Mouse (Mus musculus) kidney, adult 2 months (tissue): ENCODE measurements around the gene Dnah5.

ENCODE experiments used
- CTCF ChIP-seq: fragments of 200-500 bp; conservative IDR thresholded peaks from 2 replicates; pipeline ENCODE4 v1.5.1; 2011; ENCODE audit warnings: low read depth, mild to moderate bottlenecking, control low read depth, low read length, moderate library complexity, mixed read lengths; ENCODE audit not compliant: insufficient read depth, insufficient read length
- POLR2A ChIP-seq: fragments of 200-500 bp; IDR thresholded peaks from one replicate; pipeline ENCODE4 v1.6.1; 2011; ENCODE audit warnings: low read depth, low read length, control low read depth

DNA sequence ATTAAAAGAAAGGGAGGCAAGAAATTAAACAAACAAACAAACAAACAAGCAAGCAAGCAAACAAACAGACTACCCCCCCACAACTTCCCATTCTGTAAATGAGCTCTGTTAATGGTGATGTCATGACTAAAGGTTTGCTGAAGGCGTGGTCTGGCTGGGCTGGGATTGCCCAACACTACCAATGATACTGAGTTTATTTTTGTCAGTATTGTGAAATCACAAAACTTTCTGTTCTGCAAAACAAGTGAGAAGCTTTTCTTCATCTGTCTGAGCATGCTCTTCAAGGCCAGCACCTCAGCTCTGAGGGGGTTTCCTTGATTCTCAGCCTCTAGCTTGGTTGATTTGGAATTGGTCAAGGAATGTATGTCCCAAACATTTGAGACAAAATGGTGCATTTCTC lies 170.8 kb downstream of the Dnah5 start:
- TF ChIP-seq CTCF, result no peak
- TF ChIP-seq POLR2A, result no peak
